Mouse (Mus musculus): ENCODE data around the gene Efl1. TPM values are rescaled to one million over a fixed set of nuclear protein-coding genes. Genes with fewer than 3 reads are reported as not detected.
"Not testable (repeated sequence)": the region's sequence is repeated elsewhere in the genome, so short reads cannot be mapped to it uniquely, and the experiment has no call there.

Gene Efl1
- polyA plus RNA-seq, 1 experiment from 2014 or later, result 21.1 TPM

DNA sequence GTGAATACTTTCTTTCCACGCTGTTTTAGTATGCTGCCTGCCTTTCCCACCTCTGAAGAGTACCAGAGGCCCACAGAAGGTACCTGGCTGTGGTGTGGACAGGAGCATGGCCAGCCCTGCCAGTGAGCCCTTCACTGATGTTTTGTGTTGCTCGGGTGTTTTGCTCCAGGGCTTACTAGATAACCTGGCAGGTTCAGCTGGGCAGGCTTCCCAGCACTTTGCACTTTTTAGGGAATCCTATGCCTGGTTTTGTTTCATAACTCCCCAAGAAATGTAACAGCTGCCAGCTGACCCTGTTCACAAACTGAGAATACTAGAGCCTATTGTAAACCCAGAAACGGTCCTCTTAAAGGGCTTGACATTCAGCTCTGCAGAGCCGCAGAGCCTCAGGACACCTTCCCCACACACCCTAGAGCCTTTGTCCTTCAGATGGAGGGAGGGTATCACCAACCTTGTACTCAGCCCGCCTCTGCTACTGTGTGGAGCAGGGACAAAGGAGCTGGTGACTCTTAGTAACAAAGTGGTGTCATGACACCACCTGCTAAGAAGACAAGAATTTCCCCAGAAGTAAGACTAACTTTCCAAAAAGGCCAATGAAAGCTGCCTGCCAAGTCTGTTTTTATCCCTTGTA is 76.7 kb downstream of the Efl1 start:
- no peak overlapping the region for H3K27ac ChIP-seq (ENCODE audit: low read length)
- 68% methylated on average over 5 of the region's 5 CpGs for WGBS
- H3K9me3 ChIP-seq (ENCODE audit: control insufficient read depth, low read length), result no peaks in the 10 kb centered on the region
- H3K4me3 ChIP-seq (ENCODE audit: low read length), result no peak overlapping the region
- no peaks in the 10 kb centered on the region for H3K27me3 ChIP-seq (ENCODE audit: control insufficient read depth, insufficient read depth, low read depth, low read length)
- peaks cover 14% of the 10 kb centered on the region for H3K4me1 ChIP-seq (replicated peaks; ENCODE audit: control insufficient read depth, insufficient read depth, low read length)
- no peak overlapping the region for H3K4me2 ChIP-seq (ENCODE audit: low read depth, low read length)
- no peak for ATAC-seq (ENCODE audit: low read depth)
- H3K9ac ChIP-seq (ENCODE audit: low read length), result no peak overlapping the region
- H3K36me3 ChIP-seq (ENCODE audit: control insufficient read depth, insufficient read depth, low read length), result no peaks in the 10 kb centered on the region

DNA sequence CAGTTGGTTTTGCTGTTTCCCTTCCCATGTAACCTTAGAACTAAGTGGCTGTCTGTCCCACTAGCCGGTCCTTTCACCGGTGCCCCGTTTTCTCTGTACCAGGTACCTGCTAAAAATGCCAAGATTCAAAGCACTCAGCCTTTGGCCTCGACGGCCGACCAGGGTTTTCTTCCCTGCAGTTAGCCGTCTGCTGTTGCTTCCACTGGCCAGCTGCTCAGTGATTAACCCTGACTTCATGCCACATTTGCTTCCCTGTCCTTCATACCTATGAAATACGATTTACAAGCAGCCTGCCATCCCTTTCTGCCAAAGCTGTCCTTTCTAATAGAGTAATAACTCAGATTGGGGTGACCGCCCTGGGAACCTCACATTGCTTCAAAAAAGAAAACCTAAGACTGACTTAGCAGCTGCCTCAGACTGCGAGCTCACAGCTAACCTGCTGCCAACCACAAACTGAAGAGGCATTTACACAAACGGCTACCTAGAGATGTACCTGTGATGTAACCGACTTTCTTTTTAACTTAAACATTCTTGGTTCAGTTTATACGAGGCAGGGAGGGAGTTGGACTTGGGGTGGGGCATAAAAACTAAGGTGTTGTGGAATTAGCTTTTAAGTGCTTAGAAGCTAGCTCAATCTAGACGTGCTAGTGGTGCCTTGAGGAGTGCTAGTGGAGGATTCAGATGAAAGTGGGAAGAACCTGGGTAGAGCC is 77.5 kb downstream of the Efl1 start:
- 60% methylated on average over 14 of the region's 14 CpGs for WGBS
- Histone ChIP-seq H3K9me3 (ENCODE audit: control insufficient read depth, low read length) (no peaks in the 10 kb centered on the region), H3K36me3 (ENCODE audit: control insufficient read depth, insufficient read depth, low read length) (no peaks in the 10 kb centered on the region), H3K4me3 (ENCODE audit: low read length) (no peak overlapping the region), H3K27ac (ENCODE audit: low read length) (no peak overlapping the region), H3K4me1 (replicated peaks; ENCODE audit: control insufficient read depth, insufficient read depth, low read length) (peaks cover 12% of the 10 kb centered on the region), H3K27me3 (ENCODE audit: control insufficient read depth, insufficient read depth, low read depth, low read length) (no peaks in the 10 kb centered on the region), H3K4me2 (ENCODE audit: low read depth, low read length) (no peak overlapping the region), H3K9ac (ENCODE audit: low read length) (no peak overlapping the region)
- peak; percentile 36; the same call in 1 of the 2 replicates for ATAC-seq (ENCODE audit: low read depth)

- no peaks in the 10 kb centered on the region for H3K27me3 ChIP-seq (ENCODE audit: control insufficient read depth, insufficient read depth, low read depth, low read length)
- no peaks in the 10 kb centered on the region for H3K36me3 ChIP-seq (ENCODE audit: control insufficient read depth, insufficient read depth, low read length)
- H3K4me2 ChIP-seq (ENCODE audit: low read depth, low read length), result no peak overlapping the region
- H3K4me3 ChIP-seq (ENCODE audit: low read length), result no peak overlapping the region
- no peak for ATAC-seq (ENCODE audit: low read depth)
- WGBS, result 36% methylated on average over 5 of the region's 5 CpGs
- no peaks in the 10 kb centered on the region for H3K9me3 ChIP-seq (ENCODE audit: control insufficient read depth, low read length)
- no peak overlapping the region for H3K9ac ChIP-seq (ENCODE audit: low read length)
- H3K27ac ChIP-seq (ENCODE audit: low read length), result no peak overlapping the region
- peaks cover 12% of the 10 kb centered on the region; the same call in 1 of the 2 replicates for H3K4me1 ChIP-seq (replicated peaks; ENCODE audit: control insufficient read depth, insufficient read depth, low read length)
These were observed 78.7 kb downstream of the Efl1 start for GRCm38 (mm10) chr7:82727066-82727465.

DNA sequence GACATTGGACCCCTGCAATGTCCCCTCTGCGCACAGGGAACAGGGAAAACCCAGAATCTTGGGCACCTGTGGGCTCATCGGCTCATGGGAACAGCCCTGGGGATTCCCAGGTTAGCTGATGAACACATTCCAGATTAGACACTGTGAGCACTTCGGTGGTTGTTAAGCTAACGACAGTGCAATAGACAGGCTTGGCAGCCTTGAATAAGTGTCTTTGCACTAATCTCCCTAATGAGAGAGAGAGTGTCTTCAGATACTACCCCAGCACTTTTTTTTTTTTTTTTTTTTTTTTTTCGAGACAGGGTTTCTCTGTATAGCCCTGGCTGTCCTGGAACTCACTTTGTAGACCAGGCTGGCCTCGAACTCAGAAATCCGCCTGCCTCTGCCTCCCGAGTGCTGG is 80.6 kb downstream of the Efl1 start:
- not testable (repeated sequence) for ATAC-seq (ENCODE audit: low read depth); H3K27me3 ChIP-seq (ENCODE audit: control insufficient read depth, insufficient read depth, low read depth, low read length); H3K27ac ChIP-seq (ENCODE audit: low read length); H3K4me2 ChIP-seq (ENCODE audit: low read depth, low read length); H3K4me3 ChIP-seq (ENCODE audit: low read length); H3K36me3 ChIP-seq (ENCODE audit: control insufficient read depth, insufficient read depth, low read length); H3K9ac ChIP-seq (ENCODE audit: low read length); H3K9me3 ChIP-seq (ENCODE audit: control insufficient read depth, low read length)
- peaks cover 12% of the 10 kb centered on the region; the same call in 1 of the 2 replicates for H3K4me1 ChIP-seq (replicated peaks; ENCODE audit: control insufficient read depth, insufficient read depth, low read length)
- 95% methylated on average over 5 of the region's 8 CpGs for WGBS

- no peak overlapping the region for H3K4me2 ChIP-seq (ENCODE audit: low read depth, low read length)
- H3K27me3 ChIP-seq (ENCODE audit: control insufficient read depth, insufficient read depth, low read depth, low read length), result no peaks in the 10 kb centered on the region
- H3K9ac ChIP-seq (ENCODE audit: low read length), result no peak overlapping the region
- no peak overlapping the region for H3K27ac ChIP-seq (ENCODE audit: low read length)
- no peak overlapping the region for H3K4me3 ChIP-seq (ENCODE audit: low read length)
- H3K4me1 ChIP-seq (replicated peaks; ENCODE audit: control insufficient read depth, insufficient read depth, low read length), result no peaks in the 10 kb centered on the region
- H3K36me3 ChIP-seq (ENCODE audit: control insufficient read depth, insufficient read depth, low read length), result no peaks in the 10 kb centered on the region
- H3K9me3 ChIP-seq (ENCODE audit: control insufficient read depth, low read length), result no peaks in the 10 kb centered on the region
- ATAC-seq (ENCODE audit: low read depth), result no peak
- WGBS, result 64% methylated on average over 5 of the region's 5 CpGs
These were observed 84.7 kb downstream of the Efl1 start for GRCm38 (mm10) chr7:82733118-82733517.

GRCm38 (mm10) chr7:82733995-82734394 is 85.6 kb downstream of the Efl1 start:
- Histone ChIP-seq H3K9me3 (ENCODE audit: control insufficient read depth, low read length) (no peaks in the 10 kb centered on the region), H3K4me2 (ENCODE audit: low read depth, low read length) (no peak overlapping the region), H3K36me3 (ENCODE audit: control insufficient read depth, insufficient read depth, low read length) (no peaks in the 10 kb centered on the region), H3K27ac (ENCODE audit: low read length) (no peak overlapping the region), H3K4me3 (ENCODE audit: low read length) (no peak overlapping the region), H3K27me3 (ENCODE audit: control insufficient read depth, insufficient read depth, low read depth, low read length) (no peaks in the 10 kb centered on the region), H3K9ac (ENCODE audit: low read length) (no peak overlapping the region), H3K4me1 (replicated peaks; ENCODE audit: control insufficient read depth, insufficient read depth, low read length) (no peaks in the 10 kb centered on the region)
- 41% methylated on average over 6 of the region's 6 CpGs for WGBS
- no peak for ATAC-seq (ENCODE audit: low read depth)

DNA sequence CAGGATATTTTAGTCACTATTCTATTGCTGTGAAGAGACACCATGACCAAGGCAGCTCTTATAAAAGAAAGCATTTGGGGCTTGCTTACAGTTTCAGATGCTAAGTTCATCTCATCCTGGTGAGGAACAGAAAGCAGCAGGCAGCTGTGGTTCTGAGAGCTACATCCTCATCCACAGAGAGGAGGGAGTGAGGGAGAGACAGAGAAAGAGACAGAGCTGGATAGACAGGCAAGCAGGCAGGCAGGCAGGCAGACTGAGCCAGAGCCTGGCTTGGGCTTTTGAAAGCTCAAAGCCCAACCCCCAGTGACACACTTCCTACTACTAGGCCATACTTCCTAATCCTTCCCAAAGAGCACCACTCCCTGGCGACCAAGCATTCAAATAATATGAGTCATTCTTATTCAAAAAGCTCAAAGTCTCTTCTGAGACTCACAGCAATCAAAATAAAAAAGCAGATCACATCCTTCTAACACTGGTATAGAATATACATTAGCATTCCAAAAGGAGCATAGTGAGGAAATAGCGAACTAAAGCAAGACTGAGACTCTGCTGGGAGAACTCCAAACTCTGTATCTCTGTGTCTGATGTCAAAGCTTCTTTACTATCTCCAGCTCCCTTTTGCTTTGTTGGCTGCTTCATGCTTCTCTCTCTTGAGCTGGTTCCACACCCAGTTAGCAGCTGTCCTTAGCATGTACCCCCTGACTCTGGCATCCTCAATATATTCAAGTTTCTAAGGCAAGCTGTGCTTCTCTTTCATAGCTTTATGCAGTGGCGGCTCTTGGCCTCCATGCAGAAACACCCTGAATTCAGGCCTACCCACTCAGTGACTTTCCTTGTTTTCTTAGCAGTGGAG is 86.6 kb downstream of the Efl1 start:
- no peaks in the 10 kb centered on the region for H3K4me1 ChIP-seq (replicated peaks; ENCODE audit: control insufficient read depth, insufficient read depth, low read length)
- no peak overlapping the region for H3K4me2 ChIP-seq (ENCODE audit: low read depth, low read length)
- WGBS, result 89% methylated on average over 3 of the region's 3 CpGs
- H3K27me3 ChIP-seq (ENCODE audit: control insufficient read depth, insufficient read depth, low read depth, low read length), result no peaks in the 10 kb centered on the region
- H3K9me3 ChIP-seq (ENCODE audit: control insufficient read depth, low read length), result no peaks in the 10 kb centered on the region
- H3K4me3 ChIP-seq (ENCODE audit: low read length), result no peak overlapping the region
- ATAC-seq (ENCODE audit: low read depth), result no peak
- no peak overlapping the region for H3K9ac ChIP-seq (ENCODE audit: low read length)
- H3K27ac ChIP-seq (ENCODE audit: low read length), result no peak overlapping the region
- H3K36me3 ChIP-seq (ENCODE audit: control insufficient read depth, insufficient read depth, low read length), result no peaks in the 10 kb centered on the region

- Histone ChIP-seq H3K9ac (ENCODE audit: low read length) (no peak overlapping the region), H3K4me1 (replicated peaks; ENCODE audit: control insufficient read depth, insufficient read depth, low read length) (no peaks in the 10 kb centered on the region), H3K36me3 (ENCODE audit: control insufficient read depth, insufficient read depth, low read length) (no peaks in the 10 kb centered on the region), H3K27me3 (ENCODE audit: control insufficient read depth, insufficient read depth, low read depth, low read length) (no peaks in the 10 kb centered on the region), H3K4me3 (ENCODE audit: low read length) (no peak overlapping the region), H3K27ac (ENCODE audit: low read length) (no peak overlapping the region), H3K4me2 (ENCODE audit: low read depth, low read length) (no peak overlapping the region), H3K9me3 (ENCODE audit: control insufficient read depth, low read length) (no peaks in the 10 kb centered on the region)
- WGBS, result 86% methylated on average over 11 of the region's 11 CpGs
- ATAC-seq (ENCODE audit: low read depth), result no peak
These were observed 94.8 kb downstream of the Efl1 start for GRCm38 (mm10) chr7:82743116-82743765.

All from lung, embryonic 16.5 days (tissue).